Comparison of ENCODE assay signal across 9 mouse cellular contexts in genomic region chr5:113139064-113139726, GRCm38 (mm10). TPM values are rescaled to one million over a fixed set of nuclear protein-coding genes. Genes with fewer than 3 reads are reported as not detected.
DNase-seq lines count a peak whose midpoint lies in the region; ATAC-seq and TF ChIP-seq lines count a peak whose summit lies in the region.
"Had no signal": no experiment of that assay in that cellular context is flagged by ENCODE, and none has a peak within 500 bp of the region (broad histone marks: within the 10 kb centered on the region; RNA-seq: fewer than 3 reads in every experiment).

No protein-coding gene starts in this region.

- H3K27me3 ChIP-seq in heart, postnatal 0 days (ENCODE audit: control insufficient read depth, insufficient read depth, low read length) = no peaks in the 10 kb centered on the region
- H3K27me3 ChIP-seq in embryonic facial prominence, embryonic 10.5 days (replicated peaks; ENCODE audit: low read depth, poor library complexity, severe bottlenecking) = peaks cover 52% of the 10 kb centered on the region
- peaks cover 13% of the 10 kb centered on the region for H3K27me3 ChIP-seq in hindbrain, embryonic 14.5 days (ENCODE audit: control insufficient read depth, insufficient read depth, low read length)
- peaks cover 31% of the 10 kb centered on the region for H3K27me3 ChIP-seq in midbrain, embryonic 13.5 days

- 0 out of 2 replicates have a peak, but pooled peaks cover 5% of the 10 kb centered on the region for H3K9me3 ChIP-seq in heart, postnatal 0 days (replicated peaks; ENCODE audit: control insufficient read depth, low read length)
- peaks cover 5% of the 10 kb centered on the region; the same call in 1 of the 2 replicates for H3K9me3 ChIP-seq in embryonic facial prominence, embryonic 10.5 days
- no peaks in the 10 kb centered on the region for H3K9me3 ChIP-seq in hindbrain, embryonic 14.5 days (ENCODE audit: control insufficient read depth, low read length)
- H3K9me3 ChIP-seq in midbrain, embryonic 13.5 days = 0 out of 2 replicates have a peak, but pooled peaks cover 4% of the 10 kb centered on the region

- H3K4me2 ChIP-seq in heart, postnatal 0 days (ENCODE audit: low read depth, low read length) = peak overlapping the region; percentile 83
- peak overlapping the region; percentile 91 for H3K4me2 ChIP-seq in hindbrain, embryonic 14.5 days (replicated peaks)
- H3K4me2 ChIP-seq in midbrain, embryonic 13.5 days (replicated peaks) = peak overlapping the region; percentile 93

- 65% methylated on average over 7 of the region's 7 CpGs for WGBS in heart, postnatal 0 days
- 57% methylated on average over 7 of the region's 7 CpGs for WGBS in embryonic facial prominence, embryonic 10.5 days
- 66% methylated on average over 7 of the region's 7 CpGs for WGBS in hindbrain, embryonic 14.5 days
- 64% methylated on average over 7 of the region's 7 CpGs for WGBS in midbrain, embryonic 13.5 days

- peak overlapping the region; percentile 94 for H3K27ac ChIP-seq in heart, postnatal 0 days (ENCODE audit: low read depth)
- peak overlapping the region; percentile 65 for H3K27ac ChIP-seq in embryonic facial prominence, embryonic 10.5 days (replicated peaks)
- H3K27ac ChIP-seq in hindbrain, embryonic 14.5 days = 0 out of 2 replicates have a peak overlapping the region, but pooled peaks have one; percentile 54
- 0 out of 2 replicates have a peak overlapping the region, but pooled peaks have one; percentile 7 for H3K27ac ChIP-seq in midbrain, embryonic 13.5 days

- peak overlapping the region; percentile 75 for H3K9ac ChIP-seq in heart, postnatal 0 days (replicated peaks; ENCODE audit: low read depth, low read length)
- H3K9ac ChIP-seq in hindbrain, embryonic 14.5 days = peak overlapping the region; percentile 65
- H3K9ac ChIP-seq in midbrain, embryonic 13.5 days (replicated peaks) = peak overlapping the region; percentile 73

- ATAC-seq in heart, postnatal 0 days (ENCODE audit: insufficient read depth, low read depth) = no peak
- ATAC-seq in hindbrain, embryonic 14.5 days (ENCODE audit: low FRiP score) = peak; percentile 21; the same call in 1 of the 2 replicates
- peak; percentile 28 for ATAC-seq in midbrain, embryonic 13.5 days

- no peak for TF ChIP-seq CTCF in heart, postnatal 0 days (IDR thresholded peaks at IDR 0.05; ENCODE audit: low read depth)

- no peak for DNase-seq in heart, postnatal 0 days (ENCODE audit: low spot score)
- no peak for DNase-seq in heart, postnatal 10 days
- DNase-seq in embryonic facial prominence, embryonic 10.5 days (ENCODE audit: low spot score) = no peak
- DNase-seq in hindbrain, embryonic 14.5 days (ENCODE audit: low spot score) = no peak
- DNase-seq in adrenal gland, adult 18-20 months (ENCODE audit: low spot score in 2 of 2) = no peak
- DNase-seq in embryo, embryonic 9.5 days (ENCODE audit: extremely low spot score) = no peak
- DNase-seq in right cerebral cortex, adult 2 months (ENCODE audit: low spot score in 2 of 2) = no peak

- H3K4me3 ChIP-seq in heart, postnatal 0 days (ENCODE audit: low read depth, low read length) = peak overlapping the region; percentile 62
- H3K4me3 ChIP-seq in embryonic facial prominence, embryonic 10.5 days = peak overlapping the region; percentile 57
- peak overlapping the region; percentile 45 for H3K4me3 ChIP-seq in hindbrain, embryonic 14.5 days (replicated peaks; ENCODE audit: low read length)
- peak overlapping the region; percentile 49 for H3K4me3 ChIP-seq in midbrain, embryonic 13.5 days (replicated peaks)

- peaks cover 33% of the 10 kb centered on the region for H3K4me1 ChIP-seq in heart, postnatal 0 days (ENCODE audit: control insufficient read depth, insufficient read depth)
- H3K4me1 ChIP-seq in embryonic facial prominence, embryonic 10.5 days = peaks cover 48% of the 10 kb centered on the region
- peaks cover 17% of the 10 kb centered on the region for H3K4me1 ChIP-seq in hindbrain, embryonic 14.5 days (replicated peaks; ENCODE audit: control insufficient read depth, insufficient read depth, low read length)
- peaks cover 33% of the 10 kb centered on the region for H3K4me1 ChIP-seq in midbrain, embryonic 13.5 days (replicated peaks)

- H3K36me3 ChIP-seq in heart, postnatal 0 days (replicated peaks; ENCODE audit: control insufficient read depth, insufficient read depth, low read length) = no peaks in the 10 kb centered on the region
- H3K36me3 ChIP-seq in embryonic facial prominence, embryonic 10.5 days (replicated peaks) = no peaks in the 10 kb centered on the region
- no peaks in the 10 kb centered on the region for H3K36me3 ChIP-seq in hindbrain, embryonic 14.5 days (replicated peaks; ENCODE audit: control insufficient read depth, insufficient read depth)
- H3K36me3 ChIP-seq in midbrain, embryonic 13.5 days = no peaks in the 10 kb centered on the region

- intact Hi-C loops in heart, postnatal 10 days (cut with DNase I) = loop anchor here (2.0 to 5.0 kb wide), 2 partner anchors 28 to 37 kb away; no protein-coding TSS in a partner anchor

- no peak for TF ChIP-seq EP300 in heart, postnatal 0 days (IDR thresholded peaks at IDR 0.05; ENCODE audit: low read depth)

RNA-seq across cellular contexts. Expression of gene Crybb3, which starts 57.8 kb away (rescaled TPM):
- not detected in 2 replicates for total RNA-seq in heart, postnatal 0 days (2014; rRNA removed; ENCODE audit: low replicate concordance)
- polyA plus RNA-seq in heart, postnatal 0 days (2015; fragmentation: Nextera tagmentation; extraction: Ambion mirVana) = 0.77 and 0.89 TPM in 2 replicates
- total RNA-seq in heart, postnatal 10 days (2021) = 1 to 10 TPM; 2.0 to 2.1 TPM
- polyA plus RNA-seq in embryonic facial prominence, embryonic 10.5 days (2016; fragmentation: Nextera tagmentation; extraction: Ambion mirVana) = 0.97 and 1.0 TPM in 2 replicates
- polyA plus RNA-seq in hindbrain, embryonic 14.5 days (2014; fragmentation: Nextera tagmentation; extraction: Ambion mirVana) = 0.57 and 0.99 TPM in 2 replicates
- 0.27 and 0.42 TPM in 2 replicates for polyA plus RNA-seq in midbrain, embryonic 13.5 days (2015; fragmentation: Nextera tagmentation; extraction: Ambion mirVana)
- 1 to 10 TPM in 1 of 2 experiments, under 1 TPM in 1; 0.50 to 1.3 TPM for total RNA-seq in adrenal gland, adult 18-20 months (2021)
- total RNA-seq: MEL had no signal

Comparison
In these comparisons a context has a peak if more than half of its experiments do, and no peak if none do; other contexts are left out.
1. H3K27ac ChIP-seq: peak in every context shown above with its lines; median percentile 94 in heart, postnatal 0 days; 65 in embryonic facial prominence, embryonic 10.5 days; 54 in hindbrain, embryonic 14.5 days; 7 in midbrain, embryonic 13.5 days.